Mouse (Mus musculus) forebrain, embryonic 16.5 days (tissue): ENCODE results near the gene Ung. TPM values are rescaled to one million over a fixed set of nuclear protein-coding genes. Genes with fewer than 3 reads are reported as not detected.

Experiments used
- ATAC-seq: fragments of 200-750 bp; cut with Nextera tagmentation; 2 replicates; pipeline ENCODE4 v1.8.0; 2017; ENCODE audit warnings: mild to moderate bottlenecking, moderate library complexity
- H3K27ac ChIP-seq: fragments of 300-500 bp; sonication (generic); 2 replicates; pipeline ENCODE4 v1.5.1; 2014; ENCODE audit warnings: low read length, control low read depth
- H3K27me3 ChIP-seq: fragments of 300-500 bp; sonication (generic); replicated peaks from 2 replicates; pipeline ENCODE4 v1.6.1; 2014; ENCODE audit warnings: low read length; ENCODE audit not compliant: control insufficient read depth, insufficient read depth
- H3K36me3 ChIP-seq: fragments of 300-500 bp; sonication (generic); 2 replicates; pipeline ENCODE4 v1.6.1; 2014; ENCODE audit not compliant: control insufficient read depth, insufficient read depth
- H3K4me1 ChIP-seq: fragments of 300-500 bp; sonication (generic); replicated peaks from 2 replicates; pipeline ENCODE4 v1.6.1; 2014; ENCODE audit warnings: low read length; ENCODE audit not compliant: control insufficient read depth, insufficient read depth
- H3K4me2 ChIP-seq: fragments of 300-500 bp; sonication (generic); 2 replicates; pipeline ENCODE4 v1.6.1; 2014; ENCODE audit warnings: mild to moderate bottlenecking, low read length, control low read depth
- H3K4me3 ChIP-seq: fragments of 300-500 bp; sonication (generic); replicated peaks from 2 replicates; pipeline ENCODE4 v1.5.1; 2014; ENCODE audit warnings: mild to moderate bottlenecking, low read length, control low read depth
- H3K9ac ChIP-seq: fragments of 300-500 bp; sonication (generic); replicated peaks from 2 replicates; pipeline ENCODE4 v1.6.1; 2014; ENCODE audit warnings: low read depth, low read length, control low read depth
- H3K9me3 ChIP-seq: fragments of 300-500 bp; sonication (generic); 2 replicates; pipeline ENCODE4 v1.6.1; 2016; ENCODE audit warnings: low read length; ENCODE audit not compliant: control insufficient read depth
- WGBS: fragments of 180-500 bp; shearing (Covaris S2); extraction: QIAGEN DNeasy Blood & Tissue Kit; methylation state at CpG from one replicate; pipeline ENCODE4 v1.1.7; 2014; 5-methylcytosine and 5-hydroxymethylcytosine counted together
- polyA plus RNA-seq: library from polyadenylated mRNA; unstranded; fragments of >200 nt; fragmentation: Nextera tagmentation; extraction: Ambion mirVana; gene quantifications from 2 replicates; pipeline ENCODE4 v1.2.1, GENCODE M21; 2015

Gene Ung
- polyA plus RNA-seq, 1 experiment from 2014 or later, result 19.1 TPM

DNA sequence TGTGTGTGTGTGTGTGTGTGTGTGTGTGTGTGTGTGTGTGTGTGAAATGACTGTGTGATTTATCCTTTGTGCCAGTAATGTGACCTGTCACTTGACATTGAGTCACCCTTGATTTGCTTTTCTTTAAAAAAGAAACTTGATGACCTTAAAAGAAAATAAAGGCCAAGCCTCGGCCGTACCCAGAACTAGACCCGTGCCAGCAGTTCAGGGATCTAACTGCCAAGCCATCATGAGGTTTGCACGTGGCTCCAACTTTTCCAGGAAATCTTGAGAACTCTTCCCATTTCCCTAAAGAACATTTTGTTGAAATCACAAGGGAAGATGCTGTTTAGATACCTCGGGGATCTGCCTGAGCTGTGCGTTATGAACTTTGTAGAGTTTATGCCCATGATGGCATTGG lies 31.2 kb downstream of the Ung start:
- Histone ChIP-seq H3K9me3 (no peaks in the 10 kb centered on the region), H3K4me1 (no peaks in the 10 kb centered on the region)
- 84% methylated on average over 6 of the region's 6 CpGs for WGBS

DNA sequence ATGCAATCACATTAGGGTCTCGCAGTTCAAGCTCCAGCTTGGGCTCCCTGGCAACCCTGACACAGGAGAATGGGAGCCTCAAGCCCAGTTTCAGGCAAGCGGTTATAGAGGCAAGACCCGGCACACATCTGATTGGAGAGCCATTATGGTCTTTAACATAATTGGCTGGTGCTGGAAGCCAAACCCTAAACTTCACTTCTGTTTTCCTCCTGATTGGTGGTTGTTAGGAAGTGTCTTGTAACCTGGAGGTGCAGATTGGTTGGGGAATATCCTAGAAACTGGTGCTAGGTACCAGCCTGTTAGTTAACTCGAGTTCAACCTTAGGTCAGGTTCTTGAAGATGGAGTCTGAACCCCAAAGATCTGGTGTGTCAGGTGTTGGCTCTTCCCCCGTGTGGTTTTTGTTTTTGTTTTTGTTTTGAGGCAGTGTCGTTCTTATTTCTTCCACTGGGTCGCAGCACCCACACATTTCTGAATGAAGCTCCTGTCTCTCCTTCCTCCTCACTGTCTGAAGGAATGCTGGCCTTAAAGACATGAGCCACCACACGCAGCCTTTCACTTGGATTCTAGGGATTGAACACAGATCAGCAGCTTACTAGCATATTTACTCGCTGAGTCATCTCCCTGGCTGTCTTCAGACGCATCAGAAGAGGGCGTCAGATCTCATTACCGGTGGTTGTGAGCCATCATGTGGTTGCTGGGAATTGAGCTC lies 32.1 kb downstream of the Ung start:
- H3K36me3 ChIP-seq, result no peaks in the 10 kb centered on the region

More for the DNA sequence above, 31.2 kb downstream of the Ung start:
- no peaks in the 10 kb centered on the region for H3K27me3 ChIP-seq
- H3K4me3 ChIP-seq, result no peak overlapping the region
- H3K4me2 ChIP-seq, result no peak overlapping the region
- H3K27ac ChIP-seq, result no peak overlapping the region
- ATAC-seq, result no peak
- H3K36me3 ChIP-seq, result no peaks in the 10 kb centered on the region
- no peak overlapping the region for H3K9ac ChIP-seq

DNA sequence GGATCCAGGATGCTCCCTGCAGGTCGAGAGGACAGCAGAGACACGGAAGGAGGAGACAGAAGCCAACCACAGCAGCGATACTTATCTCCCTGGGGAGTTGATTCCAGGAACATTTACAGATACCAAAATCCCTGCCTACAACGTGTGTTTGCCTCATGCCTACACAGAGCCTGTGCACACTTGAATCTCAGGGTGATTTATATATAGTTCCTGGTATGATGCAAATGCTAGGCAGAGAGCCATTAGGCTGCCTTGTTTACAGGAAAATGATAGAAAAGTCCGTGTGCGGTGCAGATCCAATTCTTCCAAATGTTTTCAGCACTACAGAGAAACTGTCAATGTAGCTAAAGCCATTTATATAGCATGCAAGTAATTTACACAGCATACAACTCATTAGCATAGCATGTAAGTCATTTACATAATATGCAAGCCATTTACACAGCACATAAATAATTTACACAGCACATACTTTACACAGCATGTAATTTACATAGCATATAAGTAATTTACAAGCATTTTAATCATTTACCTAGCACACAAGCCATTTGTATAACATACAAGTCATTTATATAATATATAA lies 33.0 kb downstream of the Ung start:
- peak; percentile 57 for ATAC-seq
- WGBS, result 55% methylated on average over 6 of the region's 6 CpGs
- H3K4me3 ChIP-seq, result no peak overlapping the region

More for the DNA sequence above, 32.1 kb downstream of the Ung start:
- H3K9me3 ChIP-seq, result no peaks in the 10 kb centered on the region
- ATAC-seq, result no peak
- H3K27me3 ChIP-seq, result no peaks in the 10 kb centered on the region
- H3K4me2 ChIP-seq, result no peak overlapping the region
- no peak overlapping the region for H3K27ac ChIP-seq
- no peak overlapping the region for H3K9ac ChIP-seq
- H3K4me3 ChIP-seq, result no peak overlapping the region
- 60% methylated on average over 12 of the region's 12 CpGs for WGBS
- H3K4me1 ChIP-seq, result no peaks in the 10 kb centered on the region

DNA sequence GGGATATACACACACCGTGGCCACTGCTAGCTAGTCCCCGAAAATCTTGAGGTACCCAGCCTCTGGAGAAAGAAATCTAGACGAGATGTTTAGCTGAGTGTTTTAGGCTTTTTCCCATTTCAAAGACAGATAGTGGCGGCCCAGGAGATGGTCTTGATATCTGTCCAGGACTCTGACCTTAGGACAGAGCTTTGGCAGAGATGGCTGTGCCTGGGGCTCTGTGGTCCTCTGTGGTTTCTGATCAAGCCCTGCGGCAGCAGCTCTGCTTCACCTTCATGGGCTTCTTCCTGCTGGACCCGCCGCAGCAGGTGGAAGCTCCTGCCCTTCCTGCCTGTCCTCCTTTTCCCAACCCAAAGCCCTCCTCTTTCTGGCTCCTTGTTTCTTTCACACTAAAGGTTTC lies 40.2 kb downstream of the Ung start:
- whole genome bisulfite sequencing, result 90% methylated on average over 7 of the region's 7 CpGs
- Histone ChIP-seq H3K4me3 (no peak overlapping the region), H3K4me1 (no peaks in the 10 kb centered on the region), H3K9me3 (no peaks in the 10 kb centered on the region), H3K27me3 (no peaks in the 10 kb centered on the region; the same call in 1 of the 2 replicates), H3K9ac (no peak overlapping the region), H3K36me3 (no peaks in the 10 kb centered on the region), H3K4me2 (no peak overlapping the region), H3K27ac (no peak overlapping the region)
- ATAC-seq, result no peak

More for the DNA sequence above, 33.0 kb downstream of the Ung start:
- Histone ChIP-seq H3K9ac (no peak overlapping the region), H3K27me3 (no peaks in the 10 kb centered on the region), H3K4me1 (no peaks in the 10 kb centered on the region), H3K4me2 (no peak overlapping the region), H3K27ac (no peak overlapping the region), H3K36me3 (no peaks in the 10 kb centered on the region), H3K9me3 (no peaks in the 10 kb centered on the region)

DNA sequence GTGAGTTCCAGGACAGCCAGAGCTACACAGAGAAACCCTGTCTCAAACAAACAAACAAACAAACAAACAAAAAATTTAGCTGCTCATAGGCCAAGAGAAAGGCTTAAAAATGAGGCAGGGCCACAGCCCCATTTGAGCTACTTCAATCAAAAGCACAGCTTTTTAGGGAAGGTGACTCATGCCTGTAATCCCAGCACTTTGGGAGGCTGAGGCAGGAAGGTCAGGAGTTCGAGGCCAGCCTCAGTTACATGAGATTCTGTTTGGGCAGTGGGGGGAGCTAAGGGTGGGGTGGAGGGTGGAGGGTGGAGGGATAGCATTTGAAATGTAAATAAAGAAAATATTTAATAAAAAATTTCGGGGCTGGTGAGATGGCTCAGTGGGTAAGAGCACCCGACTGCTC lies 42.8 kb downstream of the Ung start:
- Histone ChIP-seq H3K4me1 (peaks cover 4% of the 10 kb centered on the region; the same call in 1 of the 2 replicates), H3K4me3 (no peak overlapping the region), H3K4me2 (no peak overlapping the region), H3K9ac (no peak overlapping the region), H3K27me3 (no peaks in the 10 kb centered on the region; the same call in 1 of the 2 replicates), H3K27ac (no peak overlapping the region), H3K36me3 (no peaks in the 10 kb centered on the region), H3K9me3 (no peaks in the 10 kb centered on the region)
- ATAC-seq, result no peak
- WGBS, result 90% methylated on average over 3 of the region's 3 CpGs

DNA sequence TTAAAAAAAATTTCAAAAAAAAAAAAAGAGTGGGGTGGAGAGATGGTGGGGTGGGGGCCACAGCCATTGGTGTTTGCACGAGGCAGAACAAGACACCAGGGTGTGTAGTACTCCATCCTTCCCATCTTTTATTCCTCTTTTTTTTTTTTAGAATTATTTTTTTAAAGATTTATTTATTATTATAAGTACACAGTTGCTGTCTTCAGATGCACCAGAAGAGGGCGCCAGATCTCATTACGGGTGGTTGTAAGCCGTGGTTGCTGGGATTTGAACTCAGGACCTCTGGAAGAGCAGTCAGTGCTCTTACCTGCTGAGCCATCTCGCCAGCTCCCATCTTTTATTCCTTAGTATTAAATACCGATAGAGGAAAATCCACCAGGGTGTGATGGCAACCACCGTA lies 43.3 kb downstream of the Ung start:
- 78% methylated on average over 7 of the region's 7 CpGs for WGBS
- no peak for ATAC-seq
- Histone ChIP-seq H3K9ac (no peak overlapping the region), H3K9me3 (no peaks in the 10 kb centered on the region), H3K4me3 (no peak overlapping the region), H3K4me2 (no peak overlapping the region), H3K36me3 (no peaks in the 10 kb centered on the region), H3K27me3 (no peaks in the 10 kb centered on the region; the same call in 1 of the 2 replicates), H3K27ac (no peak overlapping the region), H3K4me1 (peaks cover 4% of the 10 kb centered on the region; the same call in 1 of the 2 replicates)

DNA sequence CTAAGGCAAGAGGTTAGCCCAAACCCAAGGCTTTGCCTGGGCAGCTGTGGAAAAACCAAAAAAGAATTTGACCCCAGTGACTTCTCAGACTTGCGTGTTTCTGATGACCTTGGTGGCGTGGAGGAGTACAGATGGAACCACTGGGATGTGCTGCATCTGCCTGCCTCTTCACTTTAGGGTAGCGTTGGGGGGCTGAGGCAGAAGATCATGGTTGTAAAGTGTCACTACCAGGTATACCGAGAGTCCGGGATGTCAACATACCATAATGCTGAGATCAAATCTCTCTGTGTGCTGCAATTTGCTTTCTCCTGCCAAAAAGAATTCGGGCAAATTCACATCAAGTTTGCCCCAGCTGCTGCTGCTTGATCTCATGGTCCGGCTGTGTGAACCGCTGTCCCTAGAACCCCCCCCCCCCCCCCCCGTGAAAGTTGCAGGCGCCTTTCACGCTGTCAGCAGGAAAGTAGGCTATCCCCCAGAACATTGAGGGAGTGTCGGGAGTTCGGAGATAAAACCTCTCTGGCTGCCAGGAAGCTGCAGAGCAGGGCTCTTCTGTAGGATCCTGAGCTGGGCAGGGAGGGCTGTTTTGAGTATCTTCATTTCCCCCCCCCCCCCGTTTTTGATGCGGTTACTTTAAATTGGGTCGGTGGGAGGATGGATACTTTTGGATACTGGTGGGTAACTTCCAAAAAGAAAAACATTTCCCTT lies 43.8 kb downstream of the Ung start:
- Histone ChIP-seq H3K4me1 (peaks cover 4% of the 10 kb centered on the region; the same call in 1 of the 2 replicates), H3K9ac (no peak overlapping the region), H3K4me3 (no peak overlapping the region), H3K9me3 (no peaks in the 10 kb centered on the region), H3K36me3 (no peaks in the 10 kb centered on the region), H3K4me2 (no peak overlapping the region), H3K27me3 (no peaks in the 10 kb centered on the region; the same call in 1 of the 2 replicates), H3K27ac (no peak overlapping the region)
- 35% methylated on average over 15 of the region's 16 CpGs for WGBS
- no peak for ATAC-seq

DNA sequence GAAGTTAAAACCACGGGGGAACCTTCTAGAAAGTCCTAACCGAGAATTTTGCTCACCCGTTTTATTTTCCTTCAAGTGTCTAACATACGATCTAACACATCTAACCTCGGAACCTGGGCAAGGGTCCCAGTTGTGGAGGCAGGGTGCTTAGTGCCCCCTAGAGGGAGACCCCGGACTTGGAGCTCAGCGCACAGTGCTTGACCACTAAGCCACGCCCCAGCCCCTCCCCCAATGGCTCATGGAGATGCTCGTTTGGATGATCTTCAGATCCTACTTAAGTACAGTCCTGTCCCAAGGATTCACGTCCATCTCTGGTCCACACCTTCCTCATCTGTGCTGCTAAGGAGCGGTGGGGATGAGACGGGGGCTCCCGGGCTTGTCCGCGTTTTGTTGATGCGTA lies 44.5 kb downstream of the Ung start:
- Histone ChIP-seq H3K36me3 (no peaks in the 10 kb centered on the region), H3K27me3 (no peaks in the 10 kb centered on the region; the same call in 1 of the 2 replicates), H3K9me3 (no peaks in the 10 kb centered on the region), H3K9ac (no peak overlapping the region), H3K4me2 (no peak overlapping the region), H3K27ac (no peak overlapping the region), H3K4me1 (peaks cover 4% of the 10 kb centered on the region; the same call in 1 of the 2 replicates), H3K4me3 (no peak overlapping the region)
- no peak for ATAC-seq
- 17% methylated on average over 16 of the region's 16 CpGs for WGBS

DNA sequence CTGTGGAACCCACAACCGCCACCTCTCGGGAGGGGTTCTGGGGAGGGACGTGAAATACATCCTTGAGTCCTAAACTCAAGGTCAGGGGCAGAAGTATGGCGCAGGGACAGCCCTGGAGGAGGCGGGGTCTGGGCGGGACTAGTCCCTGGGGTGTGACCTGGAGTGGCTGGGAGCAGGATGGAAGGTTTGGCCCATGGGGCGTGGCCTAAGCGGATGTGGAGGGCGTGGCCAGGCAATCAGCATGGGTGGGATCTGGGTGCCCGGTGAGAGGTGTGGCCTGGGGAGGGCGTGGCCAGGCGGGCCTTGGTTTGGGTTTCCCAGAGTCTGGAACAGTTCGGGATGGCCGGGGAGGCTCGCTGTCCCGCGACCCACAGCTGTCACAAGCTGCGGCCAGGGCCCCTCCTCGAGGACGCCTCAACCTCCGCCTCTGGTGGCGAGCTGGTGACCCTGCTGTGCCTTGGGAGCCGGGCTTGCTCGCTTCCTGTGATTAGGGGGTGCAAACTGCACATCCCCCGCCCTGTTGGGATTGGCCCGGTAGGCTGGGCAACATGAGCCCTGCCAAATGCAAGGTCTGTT lies 45.5 kb downstream of the Ung start:
- Histone ChIP-seq H3K4me1 (peaks cover 4% of the 10 kb centered on the region; the same call in 1 of the 2 replicates), H3K9ac (no peak overlapping the region), H3K27ac (no peak overlapping the region), H3K9me3 (no peaks in the 10 kb centered on the region), H3K4me3 (peak overlapping the region; percentile 20), H3K36me3 (no peaks in the 10 kb centered on the region), H3K27me3 (no peaks in the 10 kb centered on the region; the same call in 1 of the 2 replicates), H3K4me2 (peak overlapping the region; percentile 45)
- WGBS, result 0% methylated on average over 26 of the region's 26 CpGs
- peak; percentile 78 for ATAC-seq
